Mouse (Mus musculus): ENCODE measurements at regions not wholly inside any gene's neighbourhood (a gene's known extent, or its start where the extent isn't known, plus 50 kb on each side); places are given as distances from the start of the nearest gene placed in this dataset.

DNA sequence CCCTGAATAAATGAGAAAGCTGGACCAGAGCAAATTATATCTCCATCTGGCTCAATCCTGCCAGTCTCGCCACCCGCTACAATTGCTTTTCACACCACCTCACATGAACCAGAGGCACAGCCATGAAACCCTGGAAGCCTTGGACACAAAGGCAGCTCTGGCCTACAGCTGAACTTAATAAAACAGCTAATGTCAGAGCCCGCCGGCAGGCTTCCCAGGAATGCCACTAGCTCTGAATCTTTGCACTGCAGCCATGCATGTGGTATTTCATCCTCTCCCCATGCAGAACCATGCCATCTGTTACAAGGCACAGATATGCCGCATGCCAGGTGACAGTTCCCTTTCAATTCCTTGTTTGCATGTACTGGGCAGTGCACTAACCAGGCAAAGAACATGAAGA, 2779.9 kb downstream of the Poteg start:
- H3K36me3 ChIP-seq (replicated peaks in 1 of 2; ENCODE audit: control insufficient read depth in 1 of 2, insufficient read depth in 1 of 2, low read length in 1 of 2), result no peaks in the 10 kb centered on the region
- no peaks in the 10 kb centered on the region for H3K9me3 ChIP-seq (replicated peaks; ENCODE audit: low read length)
- H3K4me3 ChIP-seq (replicated peaks in 1 of 3; ENCODE audit: low read depth in 2 of 3, low read length in 2 of 3, poor library complexity in 1 of 3), result no peak overlapping the region
- H3K9ac ChIP-seq (ENCODE audit: insufficient read depth, low read depth), result no peak overlapping the region
- H3K27ac ChIP-seq (ENCODE audit: insufficient read depth, low read depth), result no peak overlapping the region
- no peaks in the 10 kb centered on the region for H3K79me2 ChIP-seq (replicated peaks; ENCODE audit: control insufficient read depth, extremely low read depth, insufficient read depth, poor library complexity, severe bottlenecking)
- H3K27me3 ChIP-seq (replicated peaks), result no peaks in the 10 kb centered on the region
- dilution Hi-C loops (cut with MboI; ENCODE audit: extremely low pct_ligation_motif_present, extremely low pct_unique_long_range_greater_than_20kb, low sequenced_read_pairs) (no loop called here), in situ Hi-C loops (cut with MboI; ENCODE audit: low pct_ligation_motif_present, low pct_unique_long_range_greater_than_20kb, low sequenced_read_pairs) (no loop called here)
- DNase-seq (ENCODE audit: extremely low read depth), result no peak
- TF ChIP-seq CTCF (conservative IDR thresholded peaks at IDR 0.05 in 1 of 2, IDR thresholded peaks at IDR 0.05 in 1 of 2; ENCODE audit: low read depth in 2 of 2, low read length in 2 of 2) (no peak), GABPA (IDR thresholded peaks at IDR 0.05; ENCODE audit: insufficient replicate concordance, low read depth, low read length) (no peak), ETS1 (conservative IDR thresholded peaks at IDR 0.05; ENCODE audit: low read depth, low read length) (no peak), POLR2AphosphoS2 (IDR thresholded peaks at IDR 0.05; ENCODE audit: low read depth, low read length) (no peak), NRF1 (IDR thresholded peaks at IDR 0.05; ENCODE audit: low read depth, low read length) (no peak), RCOR1 (conservative IDR thresholded peaks at IDR 0.05; ENCODE audit: low read depth, low read length) (no peak), TCF12 (IDR thresholded peaks at IDR 0.05; ENCODE audit: low read depth, low read length) (no peak), POLR2A (IDR thresholded peaks at IDR 0.05; ENCODE audit: low read depth, low read length) (no peak), ZKSCAN1 (IDR thresholded peaks at IDR 0.05; ENCODE audit: borderline replicate concordance, low read depth, low read length) (no peak), SMC3 (IDR thresholded peaks at IDR 0.05; ENCODE audit: low read depth, low read length) (no peak), ZNF384 (IDR thresholded peaks at IDR 0.05; ENCODE audit: low read depth, low read length) (no peak), PAX5 (IDR thresholded peaks at IDR 0.05; ENCODE audit: low read length) (no peak), IRF4 (IDR thresholded peaks at IDR 0.05; ENCODE audit: low read depth, low read length) (no peak), UBTF (IDR thresholded peaks at IDR 0.05; ENCODE audit: low read depth, low read length) (no peak), USF2 (conservative IDR thresholded peaks at IDR 0.05; ENCODE audit: low read depth, low read length) (no peak), CHD1 (IDR thresholded peaks at IDR 0.05; ENCODE audit: low read depth, low read length) (no peak), SIN3A (IDR thresholded peaks at IDR 0.05; ENCODE audit: low read length) (no peak), ZC3H11A (IDR thresholded peaks at IDR 0.05; ENCODE audit: low read depth, low read length) (no peak), NELFE (IDR thresholded peaks at IDR 0.05; ENCODE audit: low read depth, low read length) (no peak), MAZ (IDR thresholded peaks at IDR 0.05; ENCODE audit: low read depth, low read length) (no peak)
- H3K4me1 ChIP-seq (ENCODE audit: control insufficient read depth in 1 of 2, insufficient read depth in 2 of 2), result no peaks in the 10 kb centered on the region
- H3K4me2 ChIP-seq (ENCODE audit: insufficient read depth, low read depth, poor library complexity, severe bottlenecking), result no peak overlapping the region

DNA sequence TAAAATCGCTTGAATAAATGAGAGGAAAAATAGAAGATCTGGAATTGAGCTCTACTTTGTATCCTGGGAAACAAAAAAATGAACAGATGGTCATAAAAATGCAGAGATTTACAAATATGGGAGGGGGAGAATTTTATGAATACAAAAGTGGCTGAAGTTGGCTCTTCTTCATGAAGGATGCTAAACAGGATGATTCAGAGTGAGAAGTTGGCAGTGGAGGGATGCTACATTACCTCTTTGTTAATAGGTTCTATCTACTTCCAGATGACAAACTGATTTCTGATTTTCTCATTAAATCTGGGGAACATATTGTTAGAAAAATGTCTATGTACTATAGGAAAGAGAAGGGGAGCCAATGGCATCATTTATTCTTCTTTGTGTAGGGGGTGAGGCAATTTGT, 2785.8 kb downstream of the Poteg start:
- Histone ChIP-seq H3K4me3 (replicated peaks in 1 of 3; ENCODE audit: low read depth in 2 of 3, low read length in 2 of 3, poor library complexity in 1 of 3) (no peak overlapping the region), H3K9ac (ENCODE audit: insufficient read depth, low read depth) (no peak overlapping the region), H3K27me3 (replicated peaks) (no peaks in the 10 kb centered on the region), H3K4me2 (ENCODE audit: insufficient read depth, low read depth, poor library complexity, severe bottlenecking) (no peak overlapping the region), H3K9me3 (replicated peaks; ENCODE audit: low read length) (no peaks in the 10 kb centered on the region), H3K27ac (ENCODE audit: insufficient read depth, low read depth) (no peak overlapping the region), H3K36me3 (replicated peaks in 1 of 2; ENCODE audit: control insufficient read depth in 1 of 2, insufficient read depth in 1 of 2, low read length in 1 of 2) (no peaks in the 10 kb centered on the region), H3K4me1 (ENCODE audit: control insufficient read depth in 1 of 2, insufficient read depth in 2 of 2) (no peaks in the 10 kb centered on the region), H3K79me2 (replicated peaks; ENCODE audit: control insufficient read depth, extremely low read depth, insufficient read depth, poor library complexity, severe bottlenecking) (no peaks in the 10 kb centered on the region)
- dilution Hi-C loops (cut with MboI; ENCODE audit: extremely low pct_ligation_motif_present, extremely low pct_unique_long_range_greater_than_20kb, low sequenced_read_pairs) (no loop called here), in situ Hi-C loops (cut with MboI; ENCODE audit: low pct_ligation_motif_present, low pct_unique_long_range_greater_than_20kb, low sequenced_read_pairs) (no loop called here)
- DNase-seq (ENCODE audit: extremely low read depth), result no peak
- TF ChIP-seq MAX (IDR thresholded peaks at IDR 0.05; ENCODE audit: low read length) (no peak), EP300 (IDR thresholded peaks at IDR 0.05; ENCODE audit: low read length) (no peak), CHD1 (IDR thresholded peaks at IDR 0.05; ENCODE audit: low read depth, low read length) (no peak), ETS1 (conservative IDR thresholded peaks at IDR 0.05; ENCODE audit: low read depth, low read length) (no peak), MEF2A (IDR thresholded peaks at IDR 0.05; ENCODE audit: borderline replicate concordance, low read depth, low read length) (no peak), JUND (conservative IDR thresholded peaks at IDR 0.05; ENCODE audit: low read depth, low read length) (no peak), ELF1 (IDR thresholded peaks at IDR 0.05; ENCODE audit: low read depth, low read length) (no peak), TBP (conservative IDR thresholded peaks at IDR 0.05; ENCODE audit: low read depth, low read length) (no peak), HCFC1 (IDR thresholded peaks at IDR 0.05; ENCODE audit: low read depth, low read length) (no peak), E2F4 (IDR thresholded peaks at IDR 0.05; ENCODE audit: insufficient replicate concordance, low read depth, low read length) (no peak), RCOR1 (conservative IDR thresholded peaks at IDR 0.05; ENCODE audit: low read depth, low read length) (no peak), UBTF (IDR thresholded peaks at IDR 0.05; ENCODE audit: low read depth, low read length) (no peak), ZNF384 (IDR thresholded peaks at IDR 0.05; ENCODE audit: low read depth, low read length) (no peak), NRF1 (IDR thresholded peaks at IDR 0.05; ENCODE audit: low read depth, low read length) (no peak)
